Mouse (Mus musculus) lung, postnatal 10 days (tissue): ENCODE data around the gene Ptgis.
A peak's percentile ranks its signal among the peaks of the same experiment; 100 is the strongest.

ENCODE experiments used
- DNase-seq: peaks from one replicate; pipeline ENCODE4 v3.0.0; 2021

The Ptgis gene

DNA sequence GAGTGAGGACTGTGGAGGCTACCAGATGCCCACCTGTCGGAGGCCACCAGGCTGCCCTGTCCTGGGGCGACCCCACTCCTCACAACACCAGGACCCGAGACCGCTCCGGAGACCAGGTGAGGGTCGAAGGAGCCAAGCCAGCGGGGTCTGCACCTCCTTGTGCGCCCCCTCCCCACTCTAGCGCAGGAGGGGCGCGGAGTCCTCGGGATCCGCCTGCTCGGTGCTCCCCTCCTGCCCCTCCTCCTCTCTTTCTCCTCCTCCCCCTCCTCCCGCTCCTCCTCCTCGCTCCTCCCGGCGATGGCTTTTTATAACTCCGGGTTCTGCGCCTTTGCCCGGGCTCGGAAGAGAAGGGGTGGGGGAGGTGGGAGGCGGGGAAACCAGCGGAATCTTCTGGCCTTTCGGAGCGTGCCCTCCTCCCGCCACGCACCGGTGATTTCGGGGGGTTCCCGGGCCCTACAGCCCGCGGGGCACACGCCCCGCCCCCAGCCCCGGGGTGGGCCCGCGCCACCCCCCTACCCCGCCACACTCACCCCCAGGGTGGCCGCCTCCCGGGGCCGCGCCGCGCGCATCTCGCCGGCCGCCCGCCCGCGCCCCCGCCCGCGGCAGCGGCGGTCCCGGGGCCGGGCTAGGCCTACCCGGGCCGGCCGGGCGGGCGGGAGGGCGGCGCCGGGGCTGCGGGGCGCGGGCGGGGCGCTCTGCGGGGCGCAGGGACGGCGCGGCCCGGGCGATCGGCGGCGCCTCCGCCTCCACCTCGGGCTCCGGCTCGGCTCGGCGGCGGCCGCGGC is 50.9 kb downstream of the Ptgis start:
- peak; percentile 50 for DNase-seq

DNA sequence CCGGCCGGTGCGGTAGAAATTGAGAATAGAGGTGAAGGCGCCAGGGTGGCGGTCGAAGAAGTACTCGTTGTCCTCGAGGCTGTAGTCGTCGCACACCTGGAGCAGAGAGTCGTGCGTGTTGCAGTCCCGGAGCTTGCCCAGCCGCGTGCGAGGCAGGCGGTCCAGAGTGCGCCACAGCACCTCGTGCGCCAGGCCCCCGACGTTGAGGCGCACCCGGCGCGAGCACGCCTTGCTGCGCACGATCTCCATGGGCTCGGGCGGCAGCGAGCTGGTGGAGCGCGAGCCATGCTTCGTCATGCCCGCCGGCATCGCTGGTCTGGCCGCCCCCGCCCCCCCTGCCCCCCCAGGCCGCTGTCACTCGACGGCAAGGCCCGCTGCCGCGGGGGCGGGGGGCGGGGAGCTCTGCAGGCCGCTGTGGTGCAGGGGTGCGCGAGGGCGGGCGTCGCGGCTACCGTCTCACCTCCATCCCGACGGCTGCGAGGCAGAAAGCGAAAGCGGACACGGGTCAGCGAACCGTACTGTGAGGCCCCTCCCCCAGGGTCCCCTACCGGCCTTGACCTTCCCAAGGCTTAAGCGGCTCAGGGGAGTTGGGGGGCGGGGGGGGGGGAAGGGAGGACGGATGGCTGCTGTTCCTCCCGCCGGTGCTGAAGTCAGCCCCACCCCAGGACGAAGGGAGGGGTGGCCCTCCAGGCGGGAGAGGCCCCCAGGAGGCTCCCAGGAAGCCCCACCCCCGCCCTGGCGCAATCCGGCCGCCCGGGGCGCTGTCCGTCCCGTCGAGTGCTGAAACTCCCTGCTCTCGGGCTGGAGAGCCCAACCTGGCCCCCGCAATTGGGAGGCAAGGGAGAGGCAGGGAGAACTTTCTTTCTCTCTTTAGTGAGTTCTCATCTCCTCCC is 51.8 kb downstream of the Ptgis start:
- DNase-seq: peak; percentile 92

DNA sequence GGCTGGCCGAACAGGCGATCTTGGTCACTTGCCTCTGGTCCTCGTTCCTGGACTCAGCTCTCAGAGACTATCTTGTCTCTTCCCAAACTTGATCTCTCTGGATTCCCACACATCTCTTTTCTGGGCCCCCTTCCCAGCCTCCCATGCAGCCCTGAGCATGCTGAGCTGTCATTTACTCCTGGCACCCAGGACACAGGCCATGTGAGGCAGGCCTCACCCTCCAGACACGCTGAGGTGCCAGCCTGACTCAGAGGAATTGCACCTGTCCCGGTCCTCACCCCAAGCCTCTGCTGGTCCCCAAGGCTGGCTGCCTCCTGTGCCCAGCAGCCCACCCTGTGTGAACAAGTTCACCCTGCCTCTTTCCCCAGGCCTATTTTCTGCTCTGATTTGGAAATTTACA is 53.3 kb downstream of the Ptgis start:
- no peak for DNase-seq

DNA sequence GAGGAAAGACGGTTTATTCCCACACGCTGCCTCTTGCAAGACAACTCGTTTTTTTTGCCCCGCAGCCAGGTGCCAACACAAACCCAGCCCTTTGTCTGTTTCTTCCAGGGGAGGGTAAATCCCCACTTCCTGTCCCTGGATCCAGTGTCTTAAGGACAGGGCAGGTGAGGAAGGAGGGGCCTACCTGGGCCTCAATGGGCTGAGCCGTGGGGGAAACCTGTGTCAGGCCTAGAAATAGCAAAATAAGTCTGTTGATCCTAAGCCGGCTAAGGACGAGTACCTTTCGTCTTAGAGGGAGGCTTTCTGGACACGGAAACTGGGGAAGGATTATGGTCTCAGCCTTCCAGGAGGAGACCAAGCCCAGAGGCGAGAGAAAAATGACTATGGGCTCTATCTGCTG is 53.9 kb downstream of the Ptgis start:
- DNase-seq: no peak

DNA sequence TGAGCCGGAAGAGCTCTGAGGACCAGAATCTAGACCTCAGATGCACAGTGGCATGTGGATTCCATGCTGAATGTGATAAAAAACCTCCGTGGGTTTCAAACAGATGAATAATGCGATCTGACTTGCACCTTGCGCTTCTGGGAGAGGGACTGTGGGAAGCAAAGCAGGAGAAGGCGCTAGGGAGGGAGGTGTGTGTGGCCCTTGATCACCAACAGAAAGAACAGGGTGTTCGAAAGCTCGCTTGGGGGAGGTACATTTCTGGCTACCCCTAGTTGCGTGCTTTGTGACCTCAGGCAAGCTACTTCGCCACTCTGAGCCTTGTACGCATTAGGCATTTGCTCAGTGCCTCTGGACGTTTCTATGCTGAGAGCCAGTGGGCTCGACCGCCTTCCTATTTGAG is 54.4 kb downstream of the Ptgis start:
- DNase-seq: no peak

DNA sequence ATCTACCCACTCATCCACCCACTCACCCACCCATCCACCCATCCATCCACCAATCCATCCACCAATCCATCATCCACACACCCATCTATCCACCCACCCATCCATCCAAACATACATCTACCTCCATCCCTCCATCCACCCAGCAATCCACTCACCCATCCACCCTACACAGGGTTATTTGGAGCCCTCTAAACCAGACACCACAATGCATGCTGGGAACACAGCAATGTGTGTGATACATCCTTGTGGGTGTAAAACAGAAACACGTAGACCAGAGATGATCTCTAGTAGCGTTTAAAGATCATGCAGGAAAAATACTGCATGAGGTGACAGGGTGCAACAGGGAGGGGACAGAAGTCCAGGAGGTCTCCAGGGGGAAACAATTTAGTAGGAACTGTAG is 55.0 kb downstream of the Ptgis start:
- no peak for DNase-seq

DNA sequence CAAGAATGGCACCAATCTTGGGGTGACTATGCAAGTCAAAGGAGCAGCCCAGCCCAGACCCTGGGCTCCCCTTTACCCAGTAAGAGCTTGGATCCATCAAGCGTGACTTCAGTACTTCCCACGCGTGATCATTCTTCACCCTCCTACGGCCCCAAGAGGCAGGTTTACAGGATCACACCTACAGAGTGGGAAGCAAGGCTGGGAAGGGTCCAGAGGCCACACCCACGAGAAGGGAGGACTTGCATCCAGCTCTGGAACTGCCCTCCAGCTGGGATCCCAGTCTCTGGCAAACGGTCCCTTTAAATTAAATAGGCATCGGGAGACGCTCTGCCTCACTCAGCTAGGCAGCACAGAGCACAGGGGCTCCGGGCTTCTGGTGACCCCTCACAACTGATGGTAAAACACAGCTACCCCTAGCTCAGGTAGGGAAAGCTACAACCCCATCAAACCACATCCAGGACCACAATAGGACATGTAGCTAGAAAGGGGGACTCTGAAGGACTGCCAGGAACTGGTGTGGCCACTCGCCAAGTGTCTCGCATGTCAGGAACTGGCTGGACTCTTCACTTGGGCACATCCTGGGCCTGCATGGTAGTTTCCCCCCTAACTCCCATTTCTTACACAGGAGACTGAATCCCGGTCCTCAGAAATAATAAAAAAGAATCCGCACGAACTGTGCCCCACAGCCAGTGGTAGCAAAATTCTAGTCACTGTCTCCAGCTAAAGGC is 58.6 kb downstream of the Ptgis start:
- no peak for DNase-seq

DNA sequence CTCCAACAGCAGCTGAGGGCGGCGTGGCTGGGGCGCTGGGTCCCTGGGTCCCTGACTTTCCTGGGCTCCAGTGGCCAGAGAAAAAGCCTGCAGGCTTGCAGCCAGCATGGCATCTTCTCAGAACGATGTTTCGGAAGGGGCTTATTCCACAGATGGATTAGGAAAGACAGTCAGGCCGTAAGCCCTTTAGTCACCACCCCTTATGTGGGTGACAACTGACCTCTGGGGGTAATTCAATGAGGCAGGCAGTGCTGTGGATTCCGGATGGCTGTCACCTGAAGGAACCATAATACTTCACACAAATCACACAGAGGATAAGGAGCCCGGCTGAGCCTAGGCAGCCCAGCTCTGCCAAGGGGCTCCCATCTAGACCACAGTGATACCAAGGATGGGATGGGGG is 59.3 kb downstream of the Ptgis start:
- DNase-seq: no peak

DNA sequence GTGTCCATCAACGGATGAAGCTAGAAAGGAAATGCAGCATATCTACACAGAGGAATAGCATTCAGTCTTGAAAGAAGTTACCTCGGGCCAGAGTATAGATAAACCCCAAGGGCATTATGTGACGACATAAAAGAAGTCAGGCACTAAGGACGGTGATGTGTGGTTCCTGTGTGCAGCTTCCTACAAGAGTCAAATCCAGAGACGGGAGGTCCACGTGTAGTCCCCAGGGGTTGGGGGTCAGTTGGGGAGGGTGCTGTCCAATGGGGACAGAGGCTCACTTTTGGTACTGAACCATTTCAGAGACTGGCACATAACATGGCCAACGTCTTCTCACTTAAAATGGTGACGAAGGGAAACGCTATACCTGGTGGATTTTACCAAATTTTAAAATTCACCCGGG is 61.1 kb downstream of the Ptgis start:
- DNase-seq: no peak

DNA sequence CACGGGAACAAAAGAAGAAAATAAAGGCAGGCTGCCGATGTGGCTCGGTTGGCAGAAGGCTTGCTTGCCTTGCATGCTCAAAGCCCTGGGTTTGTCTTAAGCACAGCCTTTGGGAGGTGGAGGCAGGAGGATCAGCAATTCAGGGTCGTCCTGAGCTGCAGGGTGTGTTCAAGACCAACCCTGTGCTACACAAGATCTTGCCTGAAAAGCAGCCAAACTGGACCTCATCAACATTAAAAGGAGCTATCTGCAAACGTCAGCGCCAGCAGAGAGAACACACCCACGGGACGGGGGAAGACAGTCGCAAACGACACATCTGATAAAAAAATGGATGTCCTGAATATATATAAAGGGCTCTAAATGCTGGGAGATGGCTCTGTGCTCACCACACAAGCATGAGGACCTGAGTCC is 63.2 kb downstream of the Ptgis start:
- DNase-seq: no peak

DNA sequence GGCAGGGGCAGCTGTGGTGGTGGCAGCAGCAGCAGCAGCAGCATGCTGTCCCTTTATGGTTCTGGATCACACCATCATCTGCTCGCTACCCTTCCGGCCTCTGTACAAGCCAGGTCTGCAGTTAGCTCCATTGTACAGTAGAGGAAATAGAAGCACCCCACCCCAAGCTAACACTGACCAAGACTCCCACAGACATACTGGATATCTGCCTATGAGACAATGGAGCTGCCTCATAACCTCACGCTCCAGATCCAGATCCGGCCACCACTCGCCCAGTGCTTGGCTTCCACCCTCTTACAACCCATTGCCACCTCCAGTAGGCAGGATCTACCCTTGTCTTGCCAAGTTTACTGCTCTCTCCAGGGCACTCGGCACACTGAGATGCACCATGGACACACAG is 65.1 kb downstream of the Ptgis start:
- DNase-seq: peak; percentile 17

DNA sequence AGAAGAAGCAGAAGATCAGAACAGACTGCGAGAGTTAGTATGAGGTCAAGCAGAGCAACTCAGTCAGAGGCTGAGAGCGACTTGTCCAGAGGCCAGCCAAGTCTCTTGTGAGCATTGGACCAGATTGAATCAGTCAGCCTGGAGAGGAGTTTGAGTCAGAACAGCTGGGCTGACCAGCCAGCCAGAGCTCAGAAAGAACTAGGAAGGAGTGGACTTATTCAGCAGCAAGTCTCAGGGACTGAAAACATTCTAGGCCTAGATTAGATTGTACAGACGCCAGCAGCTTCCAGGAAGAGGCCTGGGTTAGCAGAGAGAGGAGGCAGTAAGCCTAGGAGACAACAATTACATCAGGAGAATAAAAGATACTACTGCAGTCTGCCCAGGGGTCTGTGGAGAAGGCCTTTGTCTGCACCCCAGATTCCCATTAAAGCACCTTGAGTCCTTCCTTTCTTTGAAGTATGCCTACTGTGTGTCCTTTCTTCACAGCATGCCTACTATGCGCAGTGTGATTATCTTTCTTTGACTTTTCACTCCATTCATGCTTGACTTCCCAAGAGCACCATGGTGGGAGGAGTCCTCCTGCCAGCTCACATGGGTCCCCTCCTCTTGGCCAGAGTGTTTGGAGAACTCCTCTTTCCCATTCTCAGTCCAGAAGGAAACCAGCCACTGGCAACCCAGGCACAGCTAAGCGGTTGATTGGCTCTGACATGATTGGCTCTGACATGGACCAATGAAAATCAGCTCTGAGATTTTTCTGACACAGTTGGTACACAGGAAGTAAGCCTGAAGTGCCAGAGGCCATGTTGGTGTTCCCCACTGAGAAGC is 67.1 kb downstream of the Ptgis start:
- peak; percentile 65 for DNase-seq

DNA sequence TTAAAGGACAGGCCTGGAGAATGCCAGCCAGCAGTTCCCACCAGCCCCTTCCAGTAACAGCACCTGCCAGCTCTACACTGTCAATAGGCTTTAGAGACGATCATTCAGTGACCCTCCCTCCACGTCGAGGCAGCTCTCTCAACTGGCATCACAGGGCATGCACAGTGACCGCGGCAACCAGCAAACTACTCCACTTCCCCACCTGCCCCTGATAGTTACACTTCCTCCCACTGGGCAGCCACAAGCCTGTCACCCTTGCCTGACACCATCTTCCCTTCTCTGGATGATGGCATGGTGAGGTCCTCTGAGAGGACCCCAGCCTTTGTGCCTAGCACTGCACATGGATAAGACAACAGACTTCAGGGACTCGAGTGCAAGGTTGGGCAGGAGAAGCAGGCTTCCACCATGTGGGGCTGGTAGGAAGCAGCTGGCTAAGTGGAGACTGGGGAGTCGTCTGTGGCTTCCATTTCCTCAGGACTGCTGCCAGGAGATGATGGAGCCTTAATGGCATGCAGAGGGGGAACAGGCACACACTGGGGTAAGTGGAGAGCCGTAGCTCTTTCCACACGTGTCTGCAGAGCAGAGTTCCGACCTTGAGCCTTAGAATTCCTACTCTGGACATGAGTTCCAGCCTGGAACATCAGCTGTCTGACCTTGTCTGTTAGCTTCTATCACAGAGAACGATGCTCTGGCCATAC is 72.7 kb downstream of the Ptgis start:
- peak; percentile 81 for DNase-seq

DNA sequence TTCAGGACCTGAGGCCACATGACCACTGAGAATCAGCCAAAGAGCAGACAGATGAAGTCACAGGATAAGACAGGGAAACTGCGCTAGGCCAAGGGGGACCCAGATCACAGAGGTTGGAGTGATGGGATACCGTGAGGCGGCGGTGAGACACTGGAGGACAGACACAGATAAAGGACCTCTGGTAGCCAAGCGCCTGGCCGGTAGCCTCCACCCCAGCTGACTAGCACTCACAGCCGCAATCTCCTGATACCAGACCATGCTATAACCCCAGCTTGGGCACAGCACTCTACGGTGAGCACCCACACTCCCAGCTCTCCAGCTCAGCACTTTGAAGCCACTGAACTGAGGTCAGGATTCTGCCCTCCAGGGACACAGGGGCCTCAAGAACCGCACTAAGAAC is 76.8 kb downstream of the Ptgis start:
- no peak for DNase-seq

DNA sequence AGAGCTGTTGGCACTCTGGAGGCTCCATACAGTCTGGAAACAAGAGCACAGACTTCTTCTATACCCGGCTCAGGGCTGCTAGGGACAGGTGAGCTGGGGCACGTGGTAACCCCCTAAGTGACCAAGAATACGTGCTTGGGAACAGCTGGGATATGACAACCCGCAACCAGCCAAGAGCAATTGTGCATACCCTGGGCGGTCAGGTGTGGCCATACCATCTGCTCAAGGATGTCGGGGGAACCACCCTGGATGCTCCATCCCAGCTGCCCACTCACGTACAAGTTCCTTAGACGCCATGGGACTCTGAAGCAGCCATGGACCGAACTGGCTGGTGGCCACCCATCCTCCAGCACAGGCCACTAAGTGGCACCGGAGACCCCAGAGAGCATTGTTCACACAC is 77.3 kb downstream of the Ptgis start:
- no peak for DNase-seq

DNA sequence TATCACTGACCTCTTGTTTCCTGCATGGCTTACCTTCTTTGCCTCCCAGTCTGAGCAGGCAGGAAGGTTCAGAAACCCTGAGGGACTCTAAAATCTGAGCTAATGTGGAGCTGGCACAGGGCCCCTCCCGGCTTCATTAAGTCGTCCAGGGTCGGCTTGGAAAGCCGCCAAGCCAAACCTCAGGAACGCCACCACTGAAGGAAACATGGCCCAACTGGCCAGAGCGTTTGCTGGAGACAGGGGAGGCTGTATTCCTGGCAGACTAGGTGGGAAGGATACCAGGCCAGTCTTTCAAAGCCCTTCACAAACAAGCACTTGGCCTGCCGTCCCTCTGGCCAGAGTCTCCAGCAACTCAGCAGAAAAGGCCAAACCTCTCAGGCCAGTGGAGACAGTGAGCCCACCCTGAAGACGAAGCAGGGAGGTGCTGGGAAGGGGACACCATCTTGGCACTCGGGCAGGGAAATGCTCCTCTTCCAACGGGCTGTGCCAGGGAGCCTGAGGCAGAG is 77.8 kb downstream of the Ptgis start:
- DNase-seq: peak; percentile 60

DNA sequence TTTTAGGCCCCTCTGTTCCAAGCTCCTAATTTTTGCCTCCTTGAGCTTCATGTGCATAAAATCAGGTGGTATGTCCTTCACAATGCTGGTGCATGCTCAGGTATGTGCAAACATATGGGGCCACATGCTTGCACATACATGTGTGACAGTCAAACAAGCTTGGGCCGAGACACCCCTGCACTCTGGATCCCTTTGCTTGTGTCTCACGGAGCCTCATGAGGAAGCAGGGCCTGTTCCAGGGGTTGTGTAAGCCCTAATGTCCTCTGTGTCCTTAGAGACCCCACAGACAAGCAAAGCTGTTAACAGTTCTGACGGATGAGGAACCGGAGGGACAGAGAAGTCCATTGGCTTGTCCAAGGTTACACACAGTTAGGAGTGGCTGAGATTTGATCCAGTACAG is 80.7 kb downstream of the Ptgis start:
- no peak for DNase-seq

DNA sequence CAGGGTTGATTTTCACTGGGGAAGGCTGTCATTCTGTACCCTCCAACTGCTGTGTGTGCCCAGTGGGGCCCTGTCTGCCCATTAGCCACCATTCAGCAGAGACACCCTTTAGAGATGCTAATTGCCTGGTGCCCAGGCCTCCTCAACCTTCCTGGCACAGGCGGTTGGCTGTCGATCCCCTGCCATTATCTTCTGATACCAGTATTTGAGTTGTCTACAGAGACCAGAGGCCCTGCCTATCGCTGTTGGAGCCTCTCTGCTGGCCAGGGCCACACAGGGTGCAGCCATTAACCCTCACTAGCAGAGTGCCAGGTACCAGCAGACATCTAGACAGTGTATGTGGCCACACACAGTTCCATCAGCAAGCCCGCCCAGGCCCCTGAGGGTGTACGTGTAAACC is 81.6 kb downstream of the Ptgis start:
- no peak for DNase-seq

DNA sequence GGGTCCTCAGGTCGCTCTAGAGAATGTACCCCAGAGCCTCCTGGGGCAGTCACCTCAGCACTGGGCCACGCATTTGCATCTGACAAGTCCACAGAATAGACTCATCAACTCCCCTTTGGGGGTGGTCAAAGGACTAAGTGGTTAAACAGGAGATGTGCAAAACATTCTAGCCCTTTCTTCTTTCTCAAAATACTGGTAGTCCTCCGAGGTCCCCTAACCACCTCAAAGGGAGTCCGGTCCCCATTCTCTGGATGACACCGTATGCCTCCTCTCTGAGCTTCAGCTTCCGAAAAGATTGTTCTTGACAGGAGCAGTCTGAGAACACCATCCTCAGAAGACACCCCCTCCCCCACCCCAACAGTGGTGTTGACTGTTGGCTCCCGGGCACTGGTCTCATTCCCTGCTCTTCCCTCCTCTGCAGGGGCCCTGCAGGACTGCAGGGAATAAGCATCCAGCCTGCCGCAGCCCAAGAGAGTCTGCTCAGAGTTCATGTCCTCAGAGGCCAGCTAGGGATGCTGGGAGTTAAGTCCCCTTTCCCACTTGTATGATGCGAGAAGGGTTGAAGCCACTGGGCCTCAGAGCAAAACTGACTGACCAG is 84.2 kb downstream of the Ptgis start:
- peak; percentile 52 for DNase-seq

DNA sequence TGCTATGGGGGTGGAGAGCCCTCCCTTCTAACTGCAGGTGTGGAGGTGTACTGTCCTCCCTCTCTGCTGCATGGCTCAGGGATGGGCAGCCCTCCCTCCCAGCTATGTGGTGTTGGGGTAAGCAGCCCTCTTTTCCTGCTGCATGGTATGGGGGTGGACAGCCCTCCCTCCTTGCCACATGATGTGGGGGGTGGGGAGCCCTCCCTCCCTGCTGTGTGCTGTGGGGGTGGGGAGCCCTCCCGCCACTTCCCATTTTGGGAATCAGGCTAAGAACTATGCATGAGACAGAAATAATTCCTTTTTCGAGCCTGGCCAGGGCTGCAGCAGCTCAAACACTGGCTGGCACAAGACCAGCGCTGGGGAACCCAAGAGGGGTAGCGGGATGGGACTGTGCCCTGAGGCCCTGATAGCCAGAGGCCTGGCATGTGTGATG is 84.8 kb downstream of the Ptgis start:
- DNase-seq: peak; percentile 45

DNA sequence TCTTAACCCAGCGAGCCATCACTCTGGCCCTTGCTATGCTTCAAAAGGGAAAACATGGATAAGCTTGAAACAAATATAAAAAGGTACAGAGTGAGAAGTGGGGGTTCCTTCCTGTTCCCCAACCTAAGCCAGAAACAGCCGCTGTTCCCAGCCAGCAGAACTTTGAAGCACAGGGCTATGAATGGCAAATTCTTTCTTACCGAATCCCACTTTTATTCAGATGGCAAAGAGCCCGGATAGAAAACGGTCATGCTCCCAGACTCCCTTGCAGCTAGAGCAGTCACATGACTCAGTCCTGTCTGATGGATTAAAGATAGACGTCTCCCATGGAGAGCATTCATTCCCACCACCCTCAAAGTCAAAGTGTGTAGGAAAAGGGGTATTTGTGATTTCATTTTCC is 89.5 kb downstream of the Ptgis start:
- no peak for DNase-seq
